Mouse (Mus musculus) Muller cell, postnatal 12 days (primary cell): Measurements from ENCODE around the gene C1qtnf12.
A peak's percentile ranks its signal among the peaks of the same experiment; 100 is the strongest.

Source experiments
- DNase-seq: peaks from one replicate; pipeline ENCODE4 v3.0.0-alpha.2; 2015; ENCODE audit errors: inconsistent ontology term

The C1qtnf12 gene

GRCm38 (mm10) chr4:155962167-155962971, at the start of gene C1qtnf12:
TSS of gene C1qtnf12 (plus strand) at chr4:155962318.
- peak; percentile 78 for DNase-seq

DNA sequence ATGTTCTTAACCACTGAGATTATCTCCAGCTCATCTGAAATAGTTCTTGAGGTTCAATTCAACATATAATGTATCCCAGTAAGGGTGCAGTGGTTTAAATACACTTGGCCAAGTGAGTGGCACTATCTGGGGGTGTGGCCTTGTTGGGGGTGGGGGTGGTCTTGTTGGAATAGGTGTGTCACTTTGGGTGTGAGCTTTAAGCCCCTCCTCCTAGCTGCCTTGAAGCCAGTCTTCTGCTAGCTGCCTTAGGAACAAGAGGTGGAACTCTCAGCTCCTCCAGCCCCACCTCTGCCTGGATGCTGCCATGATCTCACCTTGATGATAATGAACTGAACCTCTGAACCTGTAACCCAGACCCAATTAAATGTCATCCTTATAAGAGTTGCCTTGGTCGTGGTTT, 30.1 kb upstream of the C1qtnf12 start:
- no peak for DNase-seq

DNA sequence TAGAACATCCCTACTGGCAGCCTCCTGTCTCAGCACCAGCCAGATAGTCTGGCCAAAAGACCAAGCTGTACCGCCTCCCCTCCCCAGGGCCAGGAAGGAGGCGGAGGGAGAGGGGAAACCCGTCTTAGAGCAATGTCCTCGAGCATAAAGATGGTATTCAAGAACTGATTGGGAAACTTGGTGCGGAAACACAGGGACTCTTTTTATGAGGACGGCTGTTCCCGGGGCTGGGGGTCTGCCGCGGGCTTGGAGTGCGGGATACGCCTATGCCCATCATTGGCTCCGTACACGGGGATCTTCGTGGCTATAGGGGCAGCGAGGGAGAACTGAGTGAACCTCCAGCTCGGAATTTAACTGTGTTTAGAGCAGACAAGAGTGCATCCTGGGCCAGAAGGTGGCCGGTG, 19.1 kb upstream of the C1qtnf12 start:
- DNase-seq: no peak

- peak; percentile 98 for DNase-seq
These were observed 18.4 kb upstream of the C1qtnf12 start, which contains the start of gene Ube2j2 for GRCm38 (mm10) chr4:155943534-155944249. TSS of gene Ube2j2 (plus strand) at chr4:155943831.

DNA sequence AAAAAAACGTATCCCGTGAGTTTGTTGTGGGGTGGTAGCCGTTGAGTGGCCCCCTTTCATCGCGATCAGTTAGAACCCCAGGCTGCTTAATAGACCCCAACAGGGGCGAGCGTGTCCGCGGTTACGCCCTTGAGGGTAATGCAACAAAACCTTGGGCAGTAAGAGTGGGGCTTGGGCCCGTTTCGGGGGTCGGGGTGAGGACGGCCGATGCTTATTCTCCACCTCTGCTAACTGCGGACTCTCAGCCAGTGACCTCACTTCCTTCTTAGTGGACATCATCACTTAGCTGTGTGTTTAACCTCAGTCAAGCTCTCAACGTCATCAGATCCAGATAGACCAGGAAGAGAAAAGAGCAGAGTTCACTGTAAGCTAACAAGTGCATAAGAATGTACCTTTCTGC, 17.8 kb upstream of the C1qtnf12 start:
- DNase-seq: peak; percentile 32

DNA sequence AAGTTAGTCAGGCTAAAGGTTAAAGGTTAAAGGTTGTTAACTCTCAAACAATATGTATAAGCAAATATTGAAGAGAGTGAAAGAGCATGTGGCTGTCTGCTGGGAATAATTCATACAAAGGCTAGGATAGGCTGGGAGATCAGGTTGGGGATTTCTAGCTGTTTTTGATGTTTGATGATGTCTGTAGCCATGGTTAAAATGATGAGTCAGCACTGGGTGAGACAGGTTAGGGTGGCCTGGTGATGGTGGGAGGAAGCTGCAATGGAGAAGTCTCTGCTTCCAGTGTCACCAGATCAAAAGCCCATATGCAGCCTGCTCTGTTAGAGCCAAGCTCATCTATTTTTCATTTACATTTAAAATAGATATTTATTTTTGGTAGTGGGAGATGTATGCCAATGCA, 15.0 kb upstream of the C1qtnf12 start:
- DNase-seq: no peak

- no peak for DNase-seq
These were observed 6.6 kb upstream of the C1qtnf12 start for GRCm38 (mm10) chr4:155955491-155955890.

- DNase-seq: peak; percentile 61
These were observed 2.8 kb upstream of the C1qtnf12 start for GRCm38 (mm10) chr4:155959275-155959674.

- DNase-seq: peak; percentile 19
These were observed 988 bp downstream of the C1qtnf12 start for GRCm38 (mm10) chr4:155963106-155963505.

- DNase-seq: no peak
These were observed 2.3 kb downstream of the C1qtnf12 start for GRCm38 (mm10) chr4:155964396-155964795.

GRCm38 (mm10) chr4:155969043-155969653, 7.0 kb downstream of the C1qtnf12 start:
- DNase-seq: no peak

GRCm38 (mm10) chr4:155970286-155970685, 8.2 kb downstream of the C1qtnf12 start:
- DNase-seq: no peak

GRCm38 (mm10) chr4:155972651-155973050, 10.5 kb downstream of the C1qtnf12 start:
- DNase-seq: peak; percentile 51

DNA sequence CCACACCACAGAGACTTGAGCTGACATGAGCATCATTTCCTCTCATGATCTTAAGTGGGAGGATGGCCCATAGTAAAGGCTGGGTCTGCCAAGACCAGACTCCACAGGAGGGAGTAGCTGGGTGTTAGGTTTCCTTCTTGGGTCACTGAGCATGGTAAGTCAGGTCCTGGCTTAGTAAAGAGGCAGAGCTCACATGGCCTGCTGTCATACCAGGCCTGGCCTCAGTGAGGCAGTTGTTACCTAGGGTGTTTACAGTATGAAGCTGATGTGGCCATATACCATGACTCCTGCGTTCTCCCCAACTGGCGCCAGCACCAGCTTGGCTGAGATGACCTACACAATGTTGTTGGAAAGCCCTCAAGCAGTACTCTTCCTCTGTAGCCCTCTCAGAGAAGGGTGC, 11.1 kb downstream of the C1qtnf12 start:
- no peak for DNase-seq

DNA sequence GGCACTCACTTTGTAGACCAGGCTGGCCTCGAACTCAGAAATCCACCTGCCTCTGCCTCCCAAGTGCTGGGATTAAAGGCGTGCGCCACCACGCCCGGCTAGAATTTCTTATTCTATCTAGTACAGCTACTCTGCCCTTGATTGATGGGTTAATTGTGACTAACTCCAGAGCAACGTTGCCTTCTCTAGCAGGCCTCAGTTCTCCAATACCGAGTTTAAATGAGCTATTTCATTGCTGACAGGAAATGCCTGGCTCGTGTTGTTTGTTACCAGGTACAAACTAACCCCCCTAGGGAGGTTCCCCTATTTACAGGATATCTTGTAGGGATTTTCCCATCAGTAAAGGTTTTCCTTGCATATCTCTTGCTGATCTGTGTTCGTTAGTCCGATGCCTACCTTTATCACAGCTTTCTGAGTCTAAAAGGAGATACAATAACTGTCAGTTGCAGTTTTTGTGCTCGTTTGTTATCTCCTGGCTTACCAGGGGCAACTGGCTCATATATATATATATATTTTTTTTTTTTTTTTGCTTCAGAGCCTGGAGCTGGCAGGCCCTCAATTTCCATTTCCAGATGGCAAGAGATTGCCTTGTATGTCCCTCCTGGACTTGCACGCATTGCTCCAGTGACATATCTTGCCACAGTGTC, 19.4 kb downstream of the C1qtnf12 start:
- no peak for DNase-seq

GRCm38 (mm10) chr4:155983788-155984187, 21.7 kb downstream of the C1qtnf12 start:
- no peak for DNase-seq

DNA sequence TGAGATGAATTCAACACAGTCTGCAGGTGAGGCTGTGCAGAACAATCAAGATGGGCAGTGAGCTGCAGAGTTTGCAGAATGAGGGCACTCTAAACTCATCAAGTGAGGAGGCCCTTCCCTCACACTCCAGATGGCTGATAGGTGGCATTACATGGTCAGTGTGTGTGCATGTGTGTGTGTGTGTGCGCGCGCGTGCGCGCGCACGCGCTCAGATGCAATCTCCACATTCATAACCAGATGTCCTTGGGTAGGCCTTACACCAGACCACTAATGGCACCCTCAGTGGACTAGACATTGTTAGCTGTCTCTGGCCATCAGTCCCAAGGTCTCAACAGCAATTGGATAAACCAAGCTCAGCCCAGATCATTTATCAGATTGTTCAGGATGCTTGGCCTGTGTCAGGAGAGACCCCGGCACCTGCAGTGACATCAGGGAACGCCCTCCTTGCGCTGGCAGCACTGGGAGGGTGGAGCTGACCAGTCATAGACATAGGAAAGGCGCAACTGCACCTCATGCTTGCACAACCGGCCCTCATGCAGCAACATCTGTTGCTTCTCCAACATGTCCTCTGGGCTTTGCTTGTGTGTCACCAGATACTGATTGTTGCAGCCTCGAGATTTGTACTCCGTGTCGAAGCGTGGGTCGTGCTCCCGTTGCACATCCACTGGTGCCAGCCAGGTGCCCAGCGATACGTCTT, 29.2 kb downstream of the C1qtnf12 start:
- DNase-seq: no peak

GRCm38 (mm10) chr4:155991908-155992230, 29.8 kb downstream of the C1qtnf12 start:
- DNase-seq: no peak

- DNase-seq: peak; percentile 94
These were observed 30.3 kb downstream of the C1qtnf12 start, which contains the start of the genes B3galt6 and Sdf4 for GRCm38 (mm10) chr4:155992241-155992905. TSS of gene B3galt6 (minus strand) at chr4:155992649. TSS of gene Sdf4 (plus strand) at chr4:155992872.

GRCm38 (mm10) chr4:155992906-155993547, 30.9 kb downstream of the C1qtnf12 start:
- peak; percentile 95 for DNase-seq
